Mouse (Mus musculus): ENCODE measurements at regions not wholly inside any gene's neighbourhood (a gene's known extent, or its start where the extent isn't known, plus 50 kb on each side); places are given as distances from the start of the nearest gene placed in this dataset.
A peak's percentile ranks its signal among the peaks of the same experiment; 100 is the strongest.

- DNase-seq (ENCODE audit: low spot score in 2 of 2): no peak
These were observed 147.4 kb upstream of the Alcam start for GRCm38 (mm10) chr16:52601068-52601829.

DNA sequence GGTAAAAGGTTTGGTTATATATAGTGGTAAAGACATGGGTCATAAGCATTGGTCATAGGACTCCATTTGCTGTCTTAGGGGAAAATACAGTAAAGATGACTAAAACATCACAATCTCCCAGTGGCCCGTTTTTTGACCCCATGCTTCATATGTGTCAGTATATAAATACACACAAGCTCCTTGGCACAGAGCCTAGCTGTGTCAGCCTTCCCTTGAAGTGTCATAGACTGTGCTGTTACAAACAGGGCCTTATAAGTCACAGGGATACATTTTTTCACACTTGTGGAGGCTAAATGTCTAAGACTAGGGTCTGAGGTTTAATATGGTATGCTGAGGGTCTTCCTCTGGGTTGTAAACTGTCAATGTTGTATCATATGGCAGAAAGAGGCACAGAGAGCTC lies 144.4 kb upstream of the Alcam start:
- DNase-seq (ENCODE audit: low spot score in 2 of 2): no peak

DNA sequence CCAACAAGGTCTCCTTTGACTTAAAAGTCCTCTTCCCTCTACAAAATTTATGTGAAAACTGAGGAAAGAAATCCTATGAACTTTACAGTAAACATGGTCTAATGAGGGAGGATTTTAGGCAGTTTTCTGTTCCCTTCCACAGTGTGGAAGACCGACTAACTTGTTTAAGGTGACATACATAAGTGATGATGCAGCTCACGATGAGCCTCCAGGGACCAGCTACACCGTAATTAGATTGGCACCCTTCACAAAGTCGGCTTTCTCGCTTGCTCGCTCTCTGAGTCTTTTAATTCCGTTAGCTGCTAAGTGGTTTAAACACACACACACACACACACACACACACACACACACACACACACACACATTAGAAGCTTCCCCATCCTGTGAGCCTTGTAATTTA lies 143.3 kb upstream of the Alcam start:
- DNase-seq (ENCODE audit: low spot score in 2 of 2): no peak

DNA sequence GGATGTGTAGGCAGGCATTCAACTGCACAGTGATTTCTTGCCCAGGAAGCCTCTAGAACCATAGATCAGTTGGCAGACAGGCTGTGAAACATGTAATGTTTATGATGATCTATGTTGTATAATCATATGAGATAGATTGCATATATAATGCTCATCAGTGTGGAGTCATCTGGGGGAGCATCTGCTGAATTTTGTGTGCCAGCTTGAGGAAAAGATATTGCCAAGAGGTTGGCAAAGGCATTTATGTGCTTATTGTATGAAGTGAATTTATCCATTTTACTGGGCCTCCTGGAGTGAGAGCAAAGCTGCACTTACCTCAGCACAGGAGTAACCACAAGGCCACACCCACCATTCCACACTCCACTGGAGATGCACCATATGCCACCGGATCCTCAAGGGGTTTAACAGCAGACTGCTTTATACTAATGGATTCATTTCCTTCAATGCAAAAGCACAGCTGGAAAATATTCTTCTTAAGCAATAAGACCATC lies 134.5 kb upstream of the Alcam start:
- DNase-seq (ENCODE audit: low spot score in 2 of 2): peak in 1 of 2 experiments; percentile 30

DNA sequence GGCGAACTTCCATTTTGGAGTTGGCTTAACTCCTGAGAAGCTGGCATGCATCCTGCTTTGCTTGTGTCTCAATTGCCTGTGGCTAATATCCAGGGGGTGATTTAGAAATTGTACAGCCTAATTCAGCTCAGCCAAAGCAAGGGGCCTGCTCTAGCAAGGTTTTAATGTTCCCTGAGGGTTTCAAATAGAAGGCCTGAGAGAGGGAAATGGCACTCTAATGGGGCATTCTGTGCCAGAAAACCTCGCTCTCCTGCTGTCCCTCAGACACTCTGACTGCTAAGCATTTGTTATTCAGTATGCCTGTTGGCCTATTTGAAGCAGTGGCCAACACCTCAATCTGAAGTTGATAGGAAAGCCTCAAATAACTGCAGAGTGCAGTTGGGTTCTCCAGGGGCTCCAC lies 115.2 kb upstream of the Alcam start:
- peak in 1 of 2 experiments; percentile 15 for DNase-seq (ENCODE audit: low spot score in 2 of 2)

DNA sequence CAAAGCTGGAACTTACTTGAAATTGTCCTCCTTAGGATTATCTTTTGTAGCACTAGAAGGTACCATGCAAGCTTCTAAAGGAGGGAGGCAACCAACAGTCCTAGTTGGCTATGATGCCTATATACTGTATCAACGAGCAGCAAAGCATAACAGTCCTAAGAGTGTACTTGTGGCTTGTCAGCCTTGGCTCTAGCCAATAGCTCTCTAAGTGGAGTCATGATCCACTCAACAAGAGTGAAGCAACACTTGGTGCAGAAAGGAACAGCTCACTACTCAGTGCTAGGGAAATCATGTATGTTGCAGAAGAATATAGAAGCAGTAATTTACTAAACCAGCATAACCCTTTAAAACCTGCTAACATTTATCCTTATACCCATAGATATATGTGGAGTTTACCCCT lies 82.4 kb upstream of the Alcam start:
- no peak for DNase-seq (ENCODE audit: low spot score in 2 of 2)

GRCm38 (mm10) chr16:52534601-52535000 lies 80.7 kb upstream of the Alcam start:
- DNase-seq (ENCODE audit: low spot score in 2 of 2): no peak

- no peak for DNase-seq (ENCODE audit: low spot score in 2 of 2)
These were observed 78.7 kb upstream of the Alcam start for GRCm38 (mm10) chr16:52532475-52533083.

GRCm38 (mm10) chr16:52513546-52514409 lies 59.9 kb upstream of the Alcam start:
- no peak for DNase-seq (ENCODE audit: low spot score in 2 of 2)

DNA sequence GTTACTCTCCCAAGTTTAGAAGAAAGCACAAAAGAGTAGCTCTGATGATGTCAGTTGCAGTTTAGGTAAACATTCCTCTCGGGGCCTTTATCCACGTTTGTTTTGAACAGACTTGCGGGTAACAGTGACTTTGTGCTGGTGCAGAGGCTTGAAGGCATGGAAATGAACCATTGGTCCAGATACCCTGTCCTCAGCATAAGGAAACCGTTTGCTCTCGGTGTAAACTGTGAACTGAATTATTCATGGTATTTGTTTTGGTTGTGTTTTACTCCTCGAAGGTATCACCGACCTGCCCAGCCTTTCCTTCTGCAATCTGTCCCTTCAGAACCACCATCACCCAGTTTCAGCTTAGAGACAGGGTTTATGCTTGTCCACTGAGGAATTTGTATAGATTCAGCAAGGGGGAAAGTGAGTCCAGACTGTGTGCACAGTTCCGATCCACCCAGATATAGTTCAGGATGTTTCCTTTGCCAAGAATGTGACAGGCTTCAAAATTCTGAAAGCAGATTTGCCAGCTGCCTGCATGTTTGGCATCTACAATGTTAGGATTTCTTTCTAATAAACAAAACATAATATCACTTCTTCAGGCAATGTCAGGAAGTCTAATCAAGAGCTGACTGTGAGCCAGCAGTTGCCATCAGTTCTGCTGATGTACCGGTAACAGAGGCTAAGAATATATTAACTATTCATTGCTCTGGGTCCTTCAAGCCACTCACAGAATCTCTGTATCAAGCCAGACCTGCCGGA lies 54.9 kb upstream of the Alcam start:
- no peak for DNase-seq (ENCODE audit: low spot score in 2 of 2)
